Mouse (Mus musculus): ENCODE results near the gene Arhgap45. TPM values are rescaled to one million over a fixed set of nuclear protein-coding genes. Genes with fewer than 3 reads are reported as not detected.

Arhgap45 gene
- polyA plus RNA-seq, 1 experiment from 2014 or later, result 17.7 TPM

GRCm38 (mm10) chr10:79976071-79976721 lies 40.3 kb upstream of the Arhgap45 start:
- peaks cover 41% of the 10 kb centered on the region for H3K36me3 ChIP-seq (ENCODE audit: control insufficient read depth, insufficient read depth)
- WGBS, result 87% methylated on average over 28 of the region's 28 CpGs

GRCm38 (mm10) chr10:79976722-79977107 lies 39.7 kb upstream of the Arhgap45 start:
- no peaks in the 10 kb centered on the region for H3K9me3 ChIP-seq (replicated peaks; ENCODE audit: control insufficient read depth, low read length)
- peaks cover 41% of the 10 kb centered on the region for H3K36me3 ChIP-seq (ENCODE audit: control insufficient read depth, insufficient read depth)
- WGBS, result 75% methylated on average over 35 of the region's 36 CpGs

More at GRCm38 (mm10) chr10:79976071-79976721, 40.3 kb upstream of the Arhgap45 start:
- no peak overlapping the region for H3K4me2 ChIP-seq (ENCODE audit: low read depth, low read length)
- no peak overlapping the region for H3K4me3 ChIP-seq (ENCODE audit: low read length)
- H3K27me3 ChIP-seq (ENCODE audit: control insufficient read depth, insufficient read depth, low read length), result peaks cover 10% of the 10 kb centered on the region
- H3K27ac ChIP-seq (ENCODE audit: low read length), result no peak overlapping the region
- H3K9ac ChIP-seq (ENCODE audit: low read length), result no peak overlapping the region
- H3K9me3 ChIP-seq (replicated peaks; ENCODE audit: control insufficient read depth, low read length), result no peaks in the 10 kb centered on the region
- peaks cover 10% of the 10 kb centered on the region for H3K4me1 ChIP-seq (ENCODE audit: control insufficient read depth, insufficient read depth, low read length)
- no peak for ATAC-seq (replicated peaks; ENCODE audit: extremely low read depth, insufficient read depth, low FRiP score)

DNA sequence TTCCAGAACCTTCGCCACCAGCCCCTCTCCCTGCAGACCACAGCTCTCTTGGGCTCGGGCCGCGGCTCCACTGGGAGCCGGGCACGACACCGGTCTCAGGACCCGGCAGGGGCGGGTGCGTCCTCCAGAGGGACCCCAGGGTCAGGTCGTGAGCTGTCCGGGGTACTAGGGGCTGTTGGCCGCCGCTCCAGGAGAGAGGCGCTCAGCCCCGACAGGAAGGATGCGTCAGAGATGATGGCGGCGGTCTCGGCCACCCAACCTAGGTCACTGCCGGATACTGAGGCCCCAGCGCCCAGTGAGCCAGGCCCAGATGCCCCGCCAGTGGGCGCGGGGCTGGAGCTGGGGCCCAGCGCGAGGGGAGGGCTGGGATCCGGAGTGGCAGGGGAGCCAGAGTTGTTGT lies 39.1 kb upstream of the Arhgap45 start:
- Histone ChIP-seq H3K4me2 (ENCODE audit: low read depth, low read length) (no peak overlapping the region), H3K27ac (ENCODE audit: low read length) (no peak overlapping the region), H3K4me1 (ENCODE audit: control insufficient read depth, insufficient read depth, low read length) (peaks cover 15% of the 10 kb centered on the region), H3K9ac (ENCODE audit: low read length) (no peak overlapping the region), H3K4me3 (ENCODE audit: low read length) (no peak overlapping the region), H3K36me3 (ENCODE audit: control insufficient read depth, insufficient read depth) (peaks cover 41% of the 10 kb centered on the region), H3K27me3 (ENCODE audit: control insufficient read depth, insufficient read depth, low read length) (no peaks in the 10 kb centered on the region), H3K9me3 (replicated peaks; ENCODE audit: control insufficient read depth, low read length) (no peaks in the 10 kb centered on the region)
- 87% methylated on average over 28 of the region's 28 CpGs for WGBS
- ATAC-seq (replicated peaks; ENCODE audit: extremely low read depth, insufficient read depth, low FRiP score), result no peak

More at GRCm38 (mm10) chr10:79976722-79977107, 39.7 kb upstream of the Arhgap45 start:
- H3K27me3 ChIP-seq (ENCODE audit: control insufficient read depth, insufficient read depth, low read length), result peaks cover 5% of the 10 kb centered on the region
- no peak overlapping the region for H3K4me3 ChIP-seq (ENCODE audit: low read length)
- H3K9ac ChIP-seq (ENCODE audit: low read length), result no peak overlapping the region
- no peak overlapping the region for H3K27ac ChIP-seq (ENCODE audit: low read length)
- H3K4me1 ChIP-seq (ENCODE audit: control insufficient read depth, insufficient read depth, low read length), result peaks cover 13% of the 10 kb centered on the region
- no peak overlapping the region for H3K4me2 ChIP-seq (ENCODE audit: low read depth, low read length)
- no peak for ATAC-seq (replicated peaks; ENCODE audit: extremely low read depth, insufficient read depth, low FRiP score)

GRCm38 (mm10) chr10:79978061-79978460 lies 38.4 kb upstream of the Arhgap45 start:
- H3K4me3 ChIP-seq (ENCODE audit: low read length), result no peak overlapping the region
- peaks cover 21% of the 10 kb centered on the region for H3K4me1 ChIP-seq (ENCODE audit: control insufficient read depth, insufficient read depth, low read length)
- peaks cover 41% of the 10 kb centered on the region for H3K36me3 ChIP-seq (ENCODE audit: control insufficient read depth, insufficient read depth)
- H3K27me3 ChIP-seq (ENCODE audit: control insufficient read depth, insufficient read depth, low read length), result no peaks in the 10 kb centered on the region
- no peaks in the 10 kb centered on the region for H3K9me3 ChIP-seq (replicated peaks; ENCODE audit: control insufficient read depth, low read length)
- 90% methylated on average over 21 of the region's 21 CpGs for WGBS
- ATAC-seq (replicated peaks; ENCODE audit: extremely low read depth, insufficient read depth, low FRiP score), result no peak
- no peak overlapping the region for H3K27ac ChIP-seq (ENCODE audit: low read length)
- no peak overlapping the region for H3K4me2 ChIP-seq (ENCODE audit: low read depth, low read length)
- H3K9ac ChIP-seq (ENCODE audit: low read length), result no peak overlapping the region

DNA sequence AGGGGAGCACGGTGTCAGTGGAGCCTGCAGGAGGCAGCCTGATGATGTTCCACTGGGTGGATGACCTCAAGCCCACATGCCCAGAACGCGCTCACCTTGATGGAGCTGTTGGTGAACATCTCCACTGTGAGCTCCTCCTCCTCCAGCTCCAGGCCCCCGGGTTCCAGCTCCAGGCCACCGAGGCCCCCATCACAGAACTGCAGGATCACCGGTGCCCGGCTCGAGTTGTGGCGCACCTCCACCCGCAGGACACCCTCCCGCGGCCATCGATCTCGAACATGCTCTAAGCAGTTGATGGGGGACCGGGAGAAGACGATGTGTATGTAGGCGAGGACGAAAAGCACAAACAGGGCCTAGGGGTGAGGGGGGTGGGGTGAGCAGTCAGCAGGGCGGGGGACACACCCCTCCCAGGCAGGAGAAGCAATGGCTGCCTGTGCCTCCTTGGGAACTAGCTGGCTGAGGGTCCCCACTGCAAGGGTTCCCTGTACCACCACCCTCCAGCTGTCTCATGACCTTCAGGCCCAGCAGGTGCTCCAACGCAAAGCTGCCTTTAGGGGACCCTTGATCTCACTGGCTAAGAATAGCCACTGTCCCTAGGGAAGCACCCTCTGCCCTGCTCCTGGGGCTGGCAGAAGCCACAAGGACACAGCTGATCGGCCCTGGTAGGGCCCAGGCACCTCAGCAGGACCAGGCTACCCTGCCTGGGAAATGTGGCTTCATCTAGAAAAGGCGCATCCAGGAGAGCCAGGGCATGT lies 36.9 kb upstream of the Arhgap45 start:
- peak overlapping the region; percentile 35; the same call in 1 of the 2 replicates for H3K9ac ChIP-seq (ENCODE audit: low read length)
- no peak overlapping the region for H3K4me3 ChIP-seq (ENCODE audit: low read length)
- peaks cover 41% of the 10 kb centered on the region for H3K36me3 ChIP-seq (ENCODE audit: control insufficient read depth, insufficient read depth)
- ATAC-seq (replicated peaks; ENCODE audit: extremely low read depth, insufficient read depth, low FRiP score), result no peak
- no peaks in the 10 kb centered on the region for H3K9me3 ChIP-seq (replicated peaks; ENCODE audit: control insufficient read depth, low read length)
- H3K27me3 ChIP-seq (ENCODE audit: control insufficient read depth, insufficient read depth, low read length), result no peaks in the 10 kb centered on the region
- no peak overlapping the region for H3K27ac ChIP-seq (ENCODE audit: low read length)
- 88% methylated on average over 22 of the region's 22 CpGs for WGBS
- peaks cover 26% of the 10 kb centered on the region for H3K4me1 ChIP-seq (ENCODE audit: control insufficient read depth, insufficient read depth, low read length)
- no peak overlapping the region for H3K4me2 ChIP-seq (ENCODE audit: low read depth, low read length)

GRCm38 (mm10) chr10:79983205-79983604 lies 33.2 kb upstream of the Arhgap45 start:
- peaks cover 50% of the 10 kb centered on the region for H3K4me1 ChIP-seq (ENCODE audit: control insufficient read depth, insufficient read depth, low read length)

DNA sequence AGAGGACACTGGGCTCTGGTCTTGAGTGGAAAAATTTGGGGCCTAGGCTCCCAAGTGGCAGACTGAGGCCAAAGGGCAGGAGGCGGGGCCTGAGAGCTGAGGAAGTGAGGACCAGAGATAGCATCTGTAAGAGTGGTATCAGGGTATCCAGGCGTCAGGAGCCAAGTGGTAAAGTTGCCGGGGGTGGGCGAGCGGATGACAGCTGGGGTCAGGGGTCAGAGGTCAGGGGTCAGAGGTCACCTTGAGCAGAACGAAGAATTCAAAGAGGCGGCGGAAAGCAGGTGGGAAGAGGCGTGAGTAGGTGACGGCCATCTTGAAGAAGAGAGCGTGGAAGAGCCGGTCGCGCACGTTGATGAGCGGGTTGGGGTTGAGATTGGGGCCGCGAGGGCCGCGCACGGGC lies 32.8 kb upstream of the Arhgap45 start:
- WGBS, result 2% methylated on average over 19 of the region's 21 CpGs
- peak overlapping the region; percentile 86 for H3K4me3 ChIP-seq (ENCODE audit: low read length)
- H3K4me2 ChIP-seq (ENCODE audit: low read depth, low read length), result peak overlapping the region; percentile 99
- no peaks in the 10 kb centered on the region for H3K27me3 ChIP-seq (ENCODE audit: control insufficient read depth, insufficient read depth, low read length)
- H3K9ac ChIP-seq (ENCODE audit: low read length), result peak overlapping the region; percentile 96
- no peak for ATAC-seq (replicated peaks; ENCODE audit: extremely low read depth, insufficient read depth, low FRiP score)
- H3K9me3 ChIP-seq (replicated peaks; ENCODE audit: control insufficient read depth, low read length), result no peaks in the 10 kb centered on the region
- peak overlapping the region; percentile 98 for H3K27ac ChIP-seq (ENCODE audit: low read length)
- H3K4me1 ChIP-seq (ENCODE audit: control insufficient read depth, insufficient read depth, low read length), result peaks cover 50% of the 10 kb centered on the region
- peaks cover 6% of the 10 kb centered on the region for H3K36me3 ChIP-seq (ENCODE audit: control insufficient read depth, insufficient read depth)

More at GRCm38 (mm10) chr10:79983205-79983604, 33.2 kb upstream of the Arhgap45 start:
- WGBS, result 71% methylated on average over 5 of the region's 5 CpGs
- H3K9ac ChIP-seq (ENCODE audit: low read length), result peak overlapping the region; percentile 96
- H3K27ac ChIP-seq (ENCODE audit: low read length), result peak overlapping the region; percentile 98
- peak overlapping the region; percentile 86 for H3K4me3 ChIP-seq (ENCODE audit: low read length)
- H3K36me3 ChIP-seq (ENCODE audit: control insufficient read depth, insufficient read depth), result peaks cover 10% of the 10 kb centered on the region
- no peak for ATAC-seq (replicated peaks; ENCODE audit: extremely low read depth, insufficient read depth, low FRiP score)
- no peaks in the 10 kb centered on the region for H3K9me3 ChIP-seq (replicated peaks; ENCODE audit: control insufficient read depth, low read length)
- H3K4me2 ChIP-seq (ENCODE audit: low read depth, low read length), result peak overlapping the region; percentile 99
- no peaks in the 10 kb centered on the region for H3K27me3 ChIP-seq (ENCODE audit: control insufficient read depth, insufficient read depth, low read length)

DNA sequence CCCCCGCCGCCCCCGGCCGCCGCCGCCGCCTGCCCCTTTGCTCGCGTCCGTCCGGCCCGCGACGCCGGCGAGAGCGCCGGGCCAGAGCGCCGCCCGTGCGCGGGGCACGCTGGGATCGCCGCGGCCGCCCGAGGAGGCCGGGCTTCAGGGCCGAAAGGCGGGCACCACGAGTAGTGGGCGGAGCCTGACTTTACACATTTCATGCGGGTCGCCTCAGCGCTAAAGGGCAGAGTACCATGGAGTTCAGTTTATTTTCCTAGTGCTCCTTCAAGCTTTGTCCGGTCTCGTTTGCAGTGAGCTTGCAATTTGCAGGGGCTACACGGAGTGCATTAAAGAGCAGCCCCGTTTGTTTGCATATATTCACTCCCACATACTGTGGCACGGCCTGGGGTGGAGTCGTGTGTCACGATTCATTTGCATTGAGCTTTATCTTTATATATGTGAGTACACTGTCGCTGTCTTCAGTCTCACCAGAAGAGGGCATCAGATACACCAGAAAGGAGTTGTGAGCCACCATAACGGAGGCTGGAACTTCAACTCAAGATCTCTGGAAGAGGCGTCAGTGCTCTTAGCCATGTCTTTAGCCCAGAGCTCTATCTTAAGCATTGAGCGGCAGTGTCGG lies 32.1 kb upstream of the Arhgap45 start, which contains the start of gene Tmem259:
Gene Tmem259, minus strand, starts transcription at position 136 of the 622 bp plus-strand sequence.
- no peaks in the 10 kb centered on the region for H3K36me3 ChIP-seq (ENCODE audit: control insufficient read depth, insufficient read depth)
- no peaks in the 10 kb centered on the region for H3K9me3 ChIP-seq (replicated peaks; ENCODE audit: control insufficient read depth, low read length)
- peak within 1 kb of the TSS; percentile 86 for H3K4me3 ChIP-seq (ENCODE audit: low read length)
- H3K4me1 ChIP-seq (ENCODE audit: control insufficient read depth, insufficient read depth, low read length), result peaks cover 55% of the 10 kb centered on the region
- ATAC-seq (replicated peaks; ENCODE audit: extremely low read depth, insufficient read depth, low FRiP score), result peak; percentile 53
- peak within 1 kb of the TSS; percentile 99 for H3K4me2 ChIP-seq (ENCODE audit: low read depth, low read length)
- H3K27me3 ChIP-seq (ENCODE audit: control insufficient read depth, insufficient read depth, low read length), result no peaks in the 10 kb centered on the region
- peak within 1 kb of the TSS; percentile 98 for H3K27ac ChIP-seq (ENCODE audit: low read length)
- WGBS, result under 1% methylated on average over 43 of the region's 49 CpGs
- peak within 1 kb of the TSS; percentile 96 for H3K9ac ChIP-seq (ENCODE audit: low read length)

Data from heart, embryonic 16.5 days (tissue).